Mouse (Mus musculus): ENCODE measurements around the gene Nhlh1.

GRCm38 (mm10) chr1:172024140-172024895 lies 33.1 kb downstream of the Nhlh1 start:
- TF ChIP-seq CTCF (IDR thresholded peaks at IDR 0.05; ENCODE audit: borderline replicate concordance, extremely low read depth, insufficient read depth, insufficient read length) = no peak
- TF ChIP-seq POLR2A (IDR thresholded peaks at IDR 0.05; ENCODE audit: borderline replicate concordance, extremely low read depth, insufficient read depth, insufficient read length, poor library complexity, severe bottlenecking) = no peak

Measured in brain, embryonic 14.5 days (tissue).